Mouse (Mus musculus) cerebellum, adult 2 months (tissue): Measurements from ENCODE around the gene Pin1.

Experiments used
- CTCF ChIP-seq: fragments of 200-500 bp; IDR thresholded peaks from 2 replicates; pipeline ENCODE4 v1.5.1; 2011; ENCODE audit warnings: low read depth, mild to moderate bottlenecking, control low read depth, low read length, moderate library complexity, borderline replicate concordance; ENCODE audit not compliant: insufficient read depth
- POLR2A ChIP-seq: fragments of 200-500 bp; IDR thresholded peaks from 2 replicates; pipeline ENCODE4 v1.6.1; 2011; ENCODE audit warnings: low read length, control low read depth, borderline replicate concordance; ENCODE audit not compliant: insufficient read depth

DNA sequence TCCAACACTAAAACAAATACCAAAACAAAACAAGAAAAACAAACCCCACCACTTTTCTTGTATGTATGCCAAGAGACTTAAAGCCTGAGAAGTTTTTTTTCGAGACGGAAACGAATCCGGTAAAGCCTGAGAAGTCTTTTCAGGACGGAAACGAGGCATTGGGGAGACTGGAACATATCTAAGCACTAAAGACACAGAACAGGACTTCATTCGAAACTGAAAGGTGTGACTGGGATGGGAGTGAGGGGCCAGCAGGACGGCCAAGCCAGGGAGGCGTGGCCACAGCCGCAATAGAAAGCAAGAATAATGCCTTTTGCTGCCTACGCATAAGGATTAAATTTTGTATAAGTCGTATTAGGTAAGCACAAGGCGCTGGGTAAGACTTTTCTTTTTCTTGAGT, 8.1 kb upstream of the Pin1 start:
- no peak for TF ChIP-seq CTCF
- TF ChIP-seq POLR2A = no peak
